Mouse (Mus musculus): Measurements from ENCODE around the gene Tnfrsf9. TPM values are rescaled to one million over a fixed set of nuclear protein-coding genes. Genes with fewer than 3 reads are reported as not detected.

The Tnfrsf9 gene
- polyA plus RNA-seq (2016; fragmentation: Nextera tagmentation; extraction: Ambion mirVana), result 0.28 and 0.37 TPM in 2 replicates

GRCm38 (mm10) chr4:150914290-150914733, at the start of gene Tnfrsf9, which contains the start of gene Park7:
Gene Tnfrsf9 (plus strand): TSS chr4:150914562.
Gene Park7 (minus strand): TSS chr4:150914437.
- Histone ChIP-seq H3K27ac (ENCODE audit: poor library complexity, severe bottlenecking) (peak within 1 kb of the TSS; percentile 83), H3K4me3 (peak within 1 kb of the TSS; percentile 60), H3K4me1 (replicated peaks) (peaks cover 19% of the 10 kb centered on the region), H3K9me3 (replicated peaks) (no peaks in the 10 kb centered on the region), H3K27me3 (replicated peaks) (no peaks in the 10 kb centered on the region), H3K4me2 (peak within 1 kb of the TSS; percentile 67), H3K36me3 (no peaks in the 10 kb centered on the region), H3K9ac (peak within 1 kb of the TSS; percentile 77)
- peak; percentile 89 for ATAC-seq (ENCODE audit: insufficient number of reproducible peaks, low FRiP score)
- under 1% methylated on average over 48 of the region's 48 CpGs for WGBS

- Histone ChIP-seq H3K4me3 (no peak overlapping the region), H3K9ac (no peak overlapping the region), H3K27ac (ENCODE audit: poor library complexity, severe bottlenecking) (no peak overlapping the region), H3K36me3 (peaks cover 24% of the 10 kb centered on the region), H3K4me1 (replicated peaks) (peaks cover 23% of the 10 kb centered on the region), H3K27me3 (replicated peaks) (no peaks in the 10 kb centered on the region), H3K9me3 (replicated peaks) (no peaks in the 10 kb centered on the region), H3K4me2 (no peak overlapping the region)
- no peak for ATAC-seq (ENCODE audit: insufficient number of reproducible peaks, low FRiP score)
Observed at GRCm38 (mm10) chr4:150865371-150865770, 49.0 kb upstream of the Tnfrsf9 start.

DNA sequence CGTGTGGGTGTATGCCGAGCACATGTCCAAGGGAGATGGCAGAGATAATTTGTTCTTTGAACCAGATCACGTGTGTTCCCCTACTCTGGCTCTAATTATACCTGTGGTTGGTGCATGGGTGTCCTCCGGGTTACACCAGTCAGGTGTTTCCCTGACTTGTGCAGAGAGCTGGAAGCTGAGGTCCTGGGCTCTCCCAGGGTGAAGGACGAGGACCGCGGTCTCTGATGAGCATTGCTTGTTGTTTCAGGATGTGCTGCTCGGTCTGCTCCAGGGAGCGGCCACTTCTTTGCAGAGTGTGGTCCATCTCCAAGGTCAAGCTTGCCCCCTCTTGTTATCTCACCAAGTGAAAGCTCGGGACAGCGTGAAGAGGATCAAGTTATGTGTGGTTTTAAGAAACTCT, 48.3 kb upstream of the Tnfrsf9 start:
- Histone ChIP-seq H3K4me3 (no peak overlapping the region), H3K9me3 (replicated peaks) (no peaks in the 10 kb centered on the region)
- 88% methylated on average over 11 of the region's 11 CpGs for WGBS

GRCm38 (mm10) chr4:150866494-150866893, 47.9 kb upstream of the Tnfrsf9 start:
- Histone ChIP-seq H3K27me3 (replicated peaks) (no peaks in the 10 kb centered on the region), H3K4me3 (no peak overlapping the region), H3K27ac (ENCODE audit: poor library complexity, severe bottlenecking) (no peak overlapping the region), H3K4me1 (replicated peaks) (peaks cover 30% of the 10 kb centered on the region), H3K9me3 (replicated peaks) (no peaks in the 10 kb centered on the region), H3K4me2 (no peak overlapping the region), H3K36me3 (peaks cover 24% of the 10 kb centered on the region), H3K9ac (no peak overlapping the region)
- WGBS, result 91% methylated on average over 12 of the region's 12 CpGs
- no peak for ATAC-seq (ENCODE audit: insufficient number of reproducible peaks, low FRiP score)

More for the DNA sequence above, 48.3 kb upstream of the Tnfrsf9 start:
- peaks cover 24% of the 10 kb centered on the region for H3K36me3 ChIP-seq
- no peak overlapping the region for H3K9ac ChIP-seq
- H3K27me3 ChIP-seq (replicated peaks), result no peaks in the 10 kb centered on the region
- ATAC-seq (ENCODE audit: insufficient number of reproducible peaks, low FRiP score), result no peak
- H3K27ac ChIP-seq (ENCODE audit: poor library complexity, severe bottlenecking), result no peak overlapping the region
- peaks cover 28% of the 10 kb centered on the region for H3K4me1 ChIP-seq (replicated peaks)
- no peak overlapping the region for H3K4me2 ChIP-seq

GRCm38 (mm10) chr4:150868161-150868560, 46.2 kb upstream of the Tnfrsf9 start:
- Histone ChIP-seq H3K9me3 (replicated peaks) (no peaks in the 10 kb centered on the region), H3K4me1 (replicated peaks) (peaks cover 38% of the 10 kb centered on the region), H3K36me3 (peaks cover 24% of the 10 kb centered on the region), H3K4me2 (no peak overlapping the region), H3K27me3 (replicated peaks) (no peaks in the 10 kb centered on the region), H3K4me3 (no peak overlapping the region), H3K9ac (no peak overlapping the region), H3K27ac (ENCODE audit: poor library complexity, severe bottlenecking) (no peak overlapping the region)
- WGBS, result 75% methylated on average over 6 of the region's 6 CpGs
- ATAC-seq (ENCODE audit: insufficient number of reproducible peaks, low FRiP score), result no peak

DNA sequence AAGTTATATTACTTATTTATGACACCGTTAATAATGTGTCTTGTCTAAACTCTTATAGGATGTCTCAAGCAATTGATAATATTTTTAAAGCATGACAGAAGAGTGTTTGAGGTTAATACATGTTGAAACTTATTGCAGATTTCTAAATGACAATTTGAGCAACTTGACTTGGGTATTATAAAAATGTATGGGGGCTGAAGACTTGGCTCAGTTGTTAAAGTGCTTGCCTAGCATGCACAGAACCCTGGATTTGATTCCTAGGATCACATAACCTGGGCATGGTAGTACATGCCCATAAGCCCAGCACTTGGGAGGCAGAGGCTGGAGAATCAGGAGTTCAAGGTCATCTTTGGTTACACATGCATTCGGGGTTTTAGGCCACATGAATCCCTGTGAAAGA, 45.5 kb upstream of the Tnfrsf9 start:
- H3K9ac ChIP-seq, result no peak overlapping the region
- ATAC-seq (ENCODE audit: insufficient number of reproducible peaks, low FRiP score), result no peak

GRCm38 (mm10) chr4:150869276-150870197, 44.8 kb upstream of the Tnfrsf9 start:
- H3K4me1 ChIP-seq (replicated peaks), result peaks cover 38% of the 10 kb centered on the region

More for the DNA sequence above, 45.5 kb upstream of the Tnfrsf9 start:
- Histone ChIP-seq H3K9me3 (replicated peaks) (no peaks in the 10 kb centered on the region), H3K36me3 (peaks cover 24% of the 10 kb centered on the region), H3K4me2 (no peak overlapping the region), H3K27me3 (replicated peaks) (no peaks in the 10 kb centered on the region), H3K4me1 (replicated peaks) (peaks cover 38% of the 10 kb centered on the region), H3K4me3 (no peak overlapping the region), H3K27ac (ENCODE audit: poor library complexity, severe bottlenecking) (no peak overlapping the region)
- 76% methylated on average over 2 of the region's 2 CpGs for WGBS

DNA sequence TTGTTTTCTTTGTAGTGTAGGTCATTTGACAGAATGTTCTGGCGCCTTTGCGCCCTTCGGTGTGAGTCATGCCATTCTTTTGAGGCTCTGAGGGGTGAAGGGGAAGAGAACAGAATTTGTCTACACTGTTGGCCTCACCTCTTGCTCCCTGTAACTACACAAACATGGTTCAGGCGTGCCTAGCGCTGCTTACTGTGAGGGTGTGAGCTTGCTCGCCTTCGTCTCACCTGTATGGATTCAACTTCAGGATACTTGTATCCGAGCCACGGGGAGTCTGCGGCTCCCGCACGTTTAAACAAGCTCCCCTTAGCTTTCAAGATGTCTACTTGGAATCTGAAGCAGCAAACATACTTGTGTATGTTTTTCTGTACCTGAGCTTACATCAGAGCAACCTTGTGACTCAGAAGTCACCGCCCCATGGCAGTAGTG, 43.4 kb upstream of the Tnfrsf9 start:
- 76% methylated on average over 13 of the region's 13 CpGs for WGBS
- Histone ChIP-seq H3K27me3 (replicated peaks) (no peaks in the 10 kb centered on the region), H3K9ac (no peak overlapping the region), H3K4me2 (0 out of 2 replicates have a peak overlapping the region, but pooled peaks have one; percentile 15), H3K4me3 (no peak overlapping the region), H3K9me3 (replicated peaks) (no peaks in the 10 kb centered on the region), H3K36me3 (peaks cover 19% of the 10 kb centered on the region), H3K4me1 (replicated peaks) (peaks cover 38% of the 10 kb centered on the region), H3K27ac (ENCODE audit: poor library complexity, severe bottlenecking) (peak overlapping the region; percentile 39; the same call in 1 of the 2 replicates)
- ATAC-seq (ENCODE audit: insufficient number of reproducible peaks, low FRiP score), result no peak

More at GRCm38 (mm10) chr4:150869276-150870197, 44.8 kb upstream of the Tnfrsf9 start:
- Histone ChIP-seq H3K27ac (ENCODE audit: poor library complexity, severe bottlenecking) (no peak overlapping the region), H3K4me2 (no peak overlapping the region), H3K27me3 (replicated peaks) (no peaks in the 10 kb centered on the region), H3K4me3 (no peak overlapping the region), H3K9ac (no peak overlapping the region), H3K36me3 (peaks cover 24% of the 10 kb centered on the region), H3K9me3 (replicated peaks) (no peaks in the 10 kb centered on the region)
- 43% methylated on average over 17 of the region's 17 CpGs for WGBS
- no peak for ATAC-seq (ENCODE audit: insufficient number of reproducible peaks, low FRiP score)

GRCm38 (mm10) chr4:150871392-150872138, 42.8 kb upstream of the Tnfrsf9 start:
- 28% methylated on average over 10 of the region's 10 CpGs for WGBS
- Histone ChIP-seq H3K9me3 (replicated peaks) (no peaks in the 10 kb centered on the region), H3K27ac (ENCODE audit: poor library complexity, severe bottlenecking) (peak overlapping the region; percentile 39), H3K36me3 (peaks cover 13% of the 10 kb centered on the region), H3K9ac (peak overlapping the region; percentile 5; the same call in 1 of the 2 replicates), H3K27me3 (replicated peaks) (no peaks in the 10 kb centered on the region), H3K4me3 (no peak overlapping the region), H3K4me1 (replicated peaks) (peaks cover 38% of the 10 kb centered on the region), H3K4me2 (0 out of 2 replicates have a peak overlapping the region, but pooled peaks have one; percentile 15)
- ATAC-seq (ENCODE audit: insufficient number of reproducible peaks, low FRiP score), result peak; percentile 54

GRCm38 (mm10) chr4:150872139-150872651, 42.2 kb upstream of the Tnfrsf9 start:
- Histone ChIP-seq H3K4me2 (peak overlapping the region; percentile 15; the same call in 1 of the 2 replicates), H3K9me3 (replicated peaks) (no peaks in the 10 kb centered on the region), H3K27ac (ENCODE audit: poor library complexity, severe bottlenecking) (peak overlapping the region; percentile 39), H3K36me3 (peaks cover 7% of the 10 kb centered on the region), H3K4me3 (no peak overlapping the region), H3K27me3 (replicated peaks) (no peaks in the 10 kb centered on the region), H3K4me1 (replicated peaks) (peaks cover 38% of the 10 kb centered on the region), H3K9ac (peak overlapping the region; percentile 5; the same call in 1 of the 2 replicates)
- peak; percentile 19; the same call in 1 of the 2 replicates for ATAC-seq (ENCODE audit: insufficient number of reproducible peaks, low FRiP score)
- 37% methylated on average over 9 of the region's 9 CpGs for WGBS

All from heart, embryonic 12.5 days (tissue).